Mouse (Mus musculus): ENCODE results near the gene Olfr1411.

The Olfr1411 gene

GRCm38 (mm10) chr1:92638736-92639135, 44.5 kb downstream of the Olfr1411 start:
- no peak for DNase-seq (ENCODE audit: low spot score in 2 of 2)

- DNase-seq (ENCODE audit: low spot score in 2 of 2): no peak
These were observed 46.2 kb downstream of the Olfr1411 start for GRCm38 (mm10) chr1:92640393-92640792.

- DNase-seq (ENCODE audit: low spot score in 2 of 2): peak; percentile 81 to 89
These were observed 47.5 kb downstream of the Olfr1411 start, which contains the start of gene Cops9 for GRCm38 (mm10) chr1:92641514-92642272. TSS of gene Cops9 (minus strand) at chr1:92641985.

- DNase-seq (ENCODE audit: low spot score in 2 of 2): no peak
These were observed 49.5 kb downstream of the Olfr1411 start for GRCm38 (mm10) chr1:92643691-92644090.

GRCm38 (mm10) chr1:92644916-92645315, 50.7 kb downstream of the Olfr1411 start:
- DNase-seq (ENCODE audit: low spot score in 2 of 2): no peak

GRCm38 (mm10) chr1:92646111-92646510, 51.9 kb downstream of the Olfr1411 start:
- no peak for DNase-seq (ENCODE audit: low spot score in 2 of 2)

- no peak for DNase-seq (ENCODE audit: low spot score in 2 of 2)
These were observed 52.4 kb downstream of the Olfr1411 start for GRCm38 (mm10) chr1:92646601-92647000.

GRCm38 (mm10) chr1:92647026-92647425, 52.8 kb downstream of the Olfr1411 start:
- DNase-seq (ENCODE audit: low spot score in 2 of 2): no peak

All from urinary bladder, postnatal 36 days (tissue).